Mouse (Mus musculus) embryonic facial prominence, embryonic 14.5 days (tissue): ENCODE data around the gene Elf1. TPM values are rescaled to one million over a fixed set of nuclear protein-coding genes. Genes with fewer than 3 reads are reported as not detected.

Experiments
- ATAC-seq: fragments of 200-750 bp; cut with Nextera tagmentation; 2 replicates; pipeline ENCODE4 v1.8.0; 2017; ENCODE audit warnings: low read depth, moderate number of reproducible peaks, moderate TSS enrichment
- DNase-seq: peaks from one replicate; pipeline ENCODE4 v3.0.0-alpha.2; 2015; ENCODE audit warnings: low spot score
- H3K27ac ChIP-seq: fragments of 300-500 bp; sonication (generic); replicated peaks from 2 replicates; pipeline ENCODE4 v1.5.1; 2014; ENCODE audit warnings: low read depth, mild to moderate bottlenecking, low read length, moderate library complexity
- H3K27me3 ChIP-seq: fragments of 300-500 bp; sonication (generic); replicated peaks from 2 replicates; pipeline ENCODE4 v1.6.1; 2014; ENCODE audit warnings: low read length; ENCODE audit not compliant: control insufficient read depth, insufficient read depth
- H3K36me3 ChIP-seq: fragments of 300-500 bp; sonication (generic); 2 replicates; pipeline ENCODE4 v1.6.1; 2014; ENCODE audit warnings: low read length, mixed read lengths; ENCODE audit not compliant: control insufficient read depth, insufficient read depth
- H3K4me1 ChIP-seq: fragments of 300-500 bp; sonication (generic); 2 replicates; pipeline ENCODE4 v1.6.1; 2014; ENCODE audit warnings: antibody characterized with exemption, low read length; ENCODE audit not compliant: control insufficient read depth, insufficient read depth
- H3K4me2 ChIP-seq: fragments of 300-500 bp; sonication (generic); 2 replicates; pipeline ENCODE4 v1.6.1; 2014; ENCODE audit warnings: low read depth, mild to moderate bottlenecking, low read length, moderate library complexity, mixed read lengths
- H3K4me3 ChIP-seq: fragments of 300-500 bp; sonication (generic); 2 replicates; pipeline ENCODE4 v1.5.1; 2014; ENCODE audit warnings: low read depth, mild to moderate bottlenecking, low read length
- H3K9ac ChIP-seq: fragments of 300-500 bp; sonication (generic); 2 replicates; pipeline ENCODE4 v1.6.1; 2014; ENCODE audit warnings: low read depth, mild to moderate bottlenecking, low read length, moderate library complexity, mixed read lengths
- H3K9me3 ChIP-seq: fragments of 300-500 bp; sonication (generic); 2 replicates; pipeline ENCODE4 v1.6.1; 2016; ENCODE audit warnings: low read length; ENCODE audit not compliant: control insufficient read depth
- WGBS: fragments of 180-500 bp; shearing (Covaris S2); extraction: QIAGEN DNeasy Blood & Tissue Kit; methylation state at CpG from one replicate; pipeline ENCODE4 v1.1.7; 2014; 5-methylcytosine and 5-hydroxymethylcytosine counted together
- polyA plus RNA-seq: library from polyadenylated mRNA; unstranded; fragments of >200 nt; fragmentation: Nextera tagmentation; extraction: Ambion mirVana; gene quantifications from 2 replicates; pipeline ENCODE4 v1.2.1, GENCODE M21; 2014

Gene Elf1
- polyA plus RNA-seq, 1 experiment from 2014 or later: 12.7 TPM

GRCm38 (mm10) chr14:79460401-79460800 lies 20.6 kb upstream of the Elf1 start:
- Histone ChIP-seq H3K4me3 (no peak overlapping the region), H3K4me1 (no peaks in the 10 kb centered on the region), H3K9ac (no peak overlapping the region), H3K36me3 (peaks cover 47% of the 10 kb centered on the region), H3K27me3 (no peaks in the 10 kb centered on the region), H3K9me3 (0 out of 2 replicates have a peak, but pooled peaks cover 1% of the 10 kb centered on the region), H3K4me2 (no peak overlapping the region), H3K27ac (no peak overlapping the region)
- no peak for ATAC-seq
- no peak for DNase-seq
- 90% methylated on average over 1 of the region's 1 CpGs for WGBS

- Histone ChIP-seq H3K9me3 (no peaks in the 10 kb centered on the region), H3K9ac (no peak overlapping the region), H3K4me1 (no peaks in the 10 kb centered on the region), H3K4me2 (no peak overlapping the region), H3K27ac (no peak overlapping the region), H3K4me3 (no peak overlapping the region), H3K27me3 (no peaks in the 10 kb centered on the region), H3K36me3 (peaks cover 53% of the 10 kb centered on the region)
- DNase-seq (no peak), ATAC-seq (no peak)
- WGBS: 95% methylated on average over 4 of the region's 4 CpGs
These were observed 20.0 kb upstream of the Elf1 start for GRCm38 (mm10) chr14:79460988-79461387.

DNA sequence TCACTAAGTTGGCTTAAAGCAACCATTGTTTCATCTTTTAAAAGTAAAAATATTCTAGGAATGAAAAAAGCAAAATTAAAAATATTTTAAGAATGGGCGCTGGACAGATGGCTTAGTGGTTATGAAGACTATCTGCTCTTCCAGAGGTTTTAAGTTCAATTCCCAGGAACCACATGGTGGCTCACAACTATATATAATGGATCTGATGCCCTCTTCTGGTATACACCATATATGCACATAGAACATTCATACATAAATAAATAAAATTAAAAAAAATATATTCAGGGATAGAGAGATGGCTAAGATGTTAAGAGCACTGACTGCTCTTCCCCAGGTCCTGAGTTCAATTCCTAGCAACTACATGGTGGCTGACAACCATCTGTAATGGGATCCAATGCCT lies 15.4 kb upstream of the Elf1 start:
- Histone ChIP-seq H3K4me1 (no peaks in the 10 kb centered on the region), H3K4me3 (no peak overlapping the region), H3K9ac (no peak overlapping the region), H3K27ac (no peak overlapping the region), H3K27me3 (no peaks in the 10 kb centered on the region), H3K9me3 (no peaks in the 10 kb centered on the region), H3K36me3 (peaks cover 86% of the 10 kb centered on the region), H3K4me2 (no peak overlapping the region)
- 93% methylated on average over 1 of the region's 1 CpGs for WGBS
- DNase-seq: no peak
- ATAC-seq: no peak

DNA sequence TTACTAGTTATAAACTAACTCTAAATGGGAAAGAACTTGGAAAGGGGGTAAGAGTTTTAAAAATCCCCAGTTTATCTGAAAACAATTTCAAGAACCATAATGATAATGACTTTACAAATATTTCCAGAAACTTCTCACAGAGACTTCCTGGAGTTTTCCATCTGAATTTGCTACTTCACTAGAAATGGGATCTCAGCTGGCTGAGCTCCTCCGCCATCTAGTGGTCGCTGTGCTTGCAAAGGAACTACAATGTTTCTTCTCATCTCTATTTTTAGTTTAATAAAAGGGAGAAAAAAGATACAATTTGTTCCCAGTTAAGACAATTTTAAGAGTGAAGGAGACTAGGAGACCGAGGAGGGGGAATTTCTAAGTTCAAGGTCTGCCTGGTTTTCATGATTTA lies 13.4 kb upstream of the Elf1 start:
- no peaks in the 10 kb centered on the region for H3K27me3 ChIP-seq
- DNase-seq: peak; percentile 74
- peaks cover 89% of the 10 kb centered on the region for H3K36me3 ChIP-seq
- H3K9ac ChIP-seq: no peak overlapping the region
- 18% methylated on average over 3 of the region's 3 CpGs for WGBS
- no peak overlapping the region for H3K4me2 ChIP-seq
- ATAC-seq: no peak
- no peak overlapping the region for H3K4me3 ChIP-seq
- H3K4me1 ChIP-seq: no peaks in the 10 kb centered on the region
- no peak overlapping the region for H3K27ac ChIP-seq
- H3K9me3 ChIP-seq: no peaks in the 10 kb centered on the region

DNA sequence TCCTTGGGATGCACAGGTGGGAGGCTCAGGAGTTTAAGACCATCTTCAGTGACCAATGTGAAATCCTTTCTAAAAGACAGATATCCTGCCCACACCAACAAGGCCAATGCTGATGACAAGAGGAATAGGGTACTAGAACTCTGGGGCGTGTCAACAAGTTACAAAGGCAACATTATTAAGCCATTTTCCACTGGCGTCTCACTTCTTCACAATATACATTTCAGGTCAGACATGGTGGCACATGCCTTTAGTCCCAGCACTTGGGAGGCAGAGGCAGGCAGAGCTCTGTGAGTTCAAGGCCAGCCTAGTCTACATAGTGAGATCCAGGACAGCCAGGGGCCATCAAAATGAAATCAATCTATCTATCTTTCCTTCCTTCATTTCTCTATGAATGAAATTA lies 7.6 kb upstream of the Elf1 start:
- Histone ChIP-seq H3K27me3 (no peaks in the 10 kb centered on the region), H3K9me3 (no peaks in the 10 kb centered on the region), H3K4me1 (no peaks in the 10 kb centered on the region), H3K27ac (no peak overlapping the region), H3K4me3 (no peak overlapping the region), H3K9ac (no peak overlapping the region), H3K36me3 (peaks cover 83% of the 10 kb centered on the region), H3K4me2 (no peak overlapping the region)
- 87% methylated on average over 2 of the region's 2 CpGs for WGBS
- DNase-seq: no peak
- no peak for ATAC-seq

- peaks cover 18% of the 10 kb centered on the region for H3K4me1 ChIP-seq
- 1% methylated on average over 31 of the region's 86 CpGs for WGBS
- no peaks in the 10 kb centered on the region for H3K9me3 ChIP-seq
- DNase-seq: peak; percentile 95
- ATAC-seq: peak; percentile 91
- peak within 1 kb of the TSS; percentile 99 for H3K9ac ChIP-seq
- peak within 1 kb of the TSS; percentile 78 for H3K4me2 ChIP-seq
- peak within 1 kb of the TSS; percentile 96 for H3K4me3 ChIP-seq
- H3K27ac ChIP-seq: peak within 1 kb of the TSS; percentile 100
- no peaks in the 10 kb centered on the region for H3K27me3 ChIP-seq
- peaks cover 9% of the 10 kb centered on the region for H3K36me3 ChIP-seq
These were observed 551 bp downstream of the Elf1 start, which contains the start of gene Wbp4 for GRCm38 (mm10) chr14:79481339-79482151. Gene Wbp4 (minus strand): TSS chr14:79481520.

GRCm38 (mm10) chr14:79482251-79482661 lies 1.3 kb downstream of the Elf1 start:
- Histone ChIP-seq H3K4me1 (peaks cover 25% of the 10 kb centered on the region), H3K4me3 (peak overlapping the region; percentile 96), H3K27ac (peak overlapping the region; percentile 100), H3K9ac (peak overlapping the region; percentile 99), H3K36me3 (0 out of 2 replicates have a peak, but pooled peaks cover 4% of the 10 kb centered on the region), H3K9me3 (no peaks in the 10 kb centered on the region), H3K27me3 (no peaks in the 10 kb centered on the region), H3K4me2 (peak overlapping the region; percentile 78)
- peak; percentile 87 for DNase-seq
- under 1% methylated on average over 11 of the region's 11 CpGs for WGBS
- no peak for ATAC-seq

DNA sequence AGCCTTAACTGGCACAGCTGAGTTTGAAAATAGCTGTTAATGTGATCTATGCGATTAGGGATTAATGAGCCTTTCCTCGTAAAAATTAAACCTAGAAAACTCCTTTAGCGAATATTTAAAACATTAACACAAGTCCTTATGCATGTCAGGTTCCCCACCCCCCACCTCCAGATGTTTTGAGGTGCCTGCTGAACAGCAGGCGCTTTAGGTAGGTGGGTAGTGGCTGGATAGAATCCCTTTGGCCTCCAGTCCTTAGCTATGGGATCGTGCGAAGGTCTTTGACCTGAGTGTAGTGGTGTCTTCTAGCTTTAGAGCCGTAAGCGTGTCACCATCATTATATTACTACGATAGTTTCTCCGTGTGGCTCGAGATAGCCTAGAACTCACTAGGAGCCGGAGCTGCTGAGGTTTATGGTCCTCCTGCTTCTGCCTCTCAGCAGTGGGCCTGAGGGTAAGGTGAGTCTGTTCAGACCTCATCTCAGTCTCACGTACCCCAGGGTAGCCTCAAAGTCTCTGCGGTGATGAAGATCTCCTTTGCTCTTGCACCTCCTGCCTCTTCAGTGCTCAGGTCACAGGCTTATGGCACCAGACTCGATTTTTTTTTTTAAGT lies 1.9 kb downstream of the Elf1 start:
- Histone ChIP-seq H3K4me1 (peaks cover 29% of the 10 kb centered on the region), H3K4me2 (peak overlapping the region; percentile 78), H3K36me3 (no peaks in the 10 kb centered on the region), H3K9ac (peak overlapping the region; percentile 99), H3K9me3 (no peaks in the 10 kb centered on the region), H3K27me3 (no peaks in the 10 kb centered on the region), H3K27ac (peak overlapping the region; percentile 100), H3K4me3 (peak overlapping the region; percentile 96)
- DNase-seq (no peak), ATAC-seq (no peak)
- 11% methylated on average over 15 of the region's 15 CpGs for WGBS
